Mouse (Mus musculus): Measurements from ENCODE around the gene Ankrd36.
"Not testable (repeated sequence)": the region's sequence is repeated elsewhere in the genome, so short reads cannot be mapped to it uniquely, and the experiment has no call there.

Ankrd36 gene

DNA sequence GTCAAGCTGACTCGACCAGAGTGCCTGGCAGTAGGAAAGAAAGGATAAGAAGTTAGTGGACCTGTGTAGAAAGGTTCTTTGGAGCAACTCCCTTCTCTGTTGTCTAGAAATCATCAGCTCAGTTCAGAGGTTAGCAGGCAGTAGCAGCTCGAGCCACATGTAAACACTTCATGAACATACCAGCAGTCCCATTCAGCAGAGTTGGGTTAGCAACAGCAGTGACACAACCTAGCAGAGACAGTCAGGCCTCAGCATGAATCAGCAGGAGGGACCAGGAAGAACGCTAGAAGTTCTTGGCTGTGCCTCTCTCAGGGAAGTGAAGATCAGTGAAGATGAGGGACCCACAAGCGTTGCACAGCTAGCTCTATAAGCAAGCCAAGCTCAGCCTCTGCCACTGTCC is 24.0 kb upstream of the Ankrd36 start:
- in situ Hi-C loops (cut with MboI; ENCODE audit: low sequenced_read_pairs), result no loop called here

DNA sequence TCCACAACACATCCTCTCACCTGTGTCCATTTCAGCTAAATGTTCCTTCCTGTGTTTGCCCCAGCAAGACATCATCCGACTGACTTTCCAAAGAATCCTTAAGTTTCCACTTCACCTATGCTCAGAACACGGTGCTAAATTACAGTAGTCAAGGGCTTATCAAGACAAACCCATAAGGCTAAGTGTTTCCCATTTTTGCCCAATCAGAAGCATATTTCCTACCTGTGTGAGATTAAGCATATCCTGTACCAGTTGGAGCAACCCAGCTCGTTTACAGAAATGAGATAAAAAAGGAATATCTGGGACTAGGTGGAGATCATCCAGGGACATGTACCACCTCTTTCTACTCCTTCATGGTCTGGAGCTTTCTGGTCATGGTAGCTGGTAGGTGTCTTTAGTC is 22.8 kb upstream of the Ankrd36 start:
- in situ Hi-C loops (cut with MboI; ENCODE audit: low sequenced_read_pairs), result no loop called here

DNA sequence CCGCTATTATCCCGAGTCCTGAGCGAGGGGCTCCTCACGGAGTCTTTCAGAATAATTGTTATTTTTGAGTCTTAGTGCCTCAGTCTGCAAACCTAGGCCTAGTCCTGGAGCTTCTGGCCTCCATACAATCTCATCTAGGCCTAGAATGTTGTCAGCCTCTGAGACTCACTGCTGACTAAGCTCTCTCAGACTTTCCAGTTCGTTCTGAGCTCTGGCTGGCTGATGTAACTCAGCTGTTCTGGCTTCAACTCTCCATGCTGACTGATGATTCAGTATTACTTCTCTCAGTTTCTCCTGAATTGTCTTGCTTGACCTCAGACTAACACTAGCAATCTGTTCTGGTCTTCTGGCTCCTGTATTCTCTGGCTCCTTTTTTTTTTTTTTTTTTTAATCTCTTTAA is 18.1 kb upstream of the Ankrd36 start:
- in situ Hi-C loops (cut with MboI; ENCODE audit: low sequenced_read_pairs), result no loop called here

DNA sequence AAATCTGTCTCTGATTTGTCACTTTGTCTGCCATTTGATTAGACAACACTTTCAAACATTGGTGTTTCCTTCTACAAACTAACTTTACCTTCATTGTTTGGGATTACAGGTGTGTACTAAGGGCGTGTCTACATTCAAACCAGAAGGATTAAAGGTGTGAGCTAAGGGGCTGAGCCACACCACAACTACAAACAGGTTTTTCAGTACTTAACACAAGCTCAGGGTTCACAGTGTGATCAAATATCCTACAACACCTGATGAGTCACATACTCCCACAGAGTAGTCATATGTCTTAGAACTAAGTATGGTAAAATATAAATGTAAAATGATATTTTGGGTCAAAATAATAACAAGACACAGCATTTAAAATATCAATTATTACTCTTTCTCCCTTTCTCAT is 17.6 kb upstream of the Ankrd36 start:
- in situ Hi-C loops (cut with MboI; ENCODE audit: low sequenced_read_pairs), result no loop called here

DNA sequence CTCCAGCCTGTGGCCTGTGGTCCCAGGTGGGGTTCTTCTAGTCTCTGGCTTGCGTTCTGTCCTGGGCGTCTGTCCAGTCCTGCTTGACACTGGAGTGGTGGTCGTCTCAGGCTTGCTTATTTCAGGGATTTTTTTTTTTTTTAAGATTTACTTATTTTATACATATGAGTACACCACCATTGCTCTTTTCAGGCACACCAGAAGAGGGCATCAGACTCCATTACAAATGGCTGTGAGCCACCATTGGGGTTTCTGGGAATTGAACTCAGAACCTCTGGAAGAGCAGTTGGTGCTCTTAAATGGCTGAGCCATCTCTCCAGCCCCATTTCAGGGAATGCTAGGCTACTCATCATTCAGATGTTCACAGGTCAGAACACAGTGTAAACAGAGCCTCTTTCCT is 9.2 kb upstream of the Ankrd36 start:
- in situ Hi-C loops (cut with MboI; ENCODE audit: low sequenced_read_pairs), result no loop called here

DNA sequence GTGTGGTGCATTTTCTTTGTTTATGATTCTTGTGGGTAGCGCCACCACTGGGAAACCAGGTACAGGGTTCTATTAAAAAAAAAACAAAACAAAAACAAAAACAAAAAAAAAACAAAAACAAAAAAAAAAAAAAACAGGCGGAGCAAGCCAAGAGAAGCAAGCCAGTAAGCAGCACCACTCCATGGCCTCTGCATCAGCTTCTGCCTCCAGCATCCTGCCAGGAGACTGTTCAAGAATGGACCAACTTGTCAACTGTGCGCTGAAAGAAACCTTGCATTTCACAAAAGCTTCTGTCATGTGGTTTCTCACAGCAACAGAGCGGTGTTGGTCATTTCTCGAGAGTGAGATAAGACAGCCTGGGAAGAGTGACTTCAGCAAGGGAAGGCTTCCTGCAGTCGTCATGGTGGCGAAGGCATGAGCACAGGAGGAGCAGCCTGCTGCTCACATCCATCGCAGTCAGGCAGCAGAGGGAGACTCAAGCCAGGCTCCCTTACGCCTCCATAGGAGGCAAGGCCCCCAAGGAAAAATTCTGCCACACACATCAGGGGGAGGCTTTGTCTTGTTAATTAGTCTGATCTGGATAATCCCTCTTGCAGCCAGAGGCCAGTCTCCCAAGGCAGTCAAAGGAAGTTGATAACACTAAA is 6.7 kb upstream of the Ankrd36 start:
- in situ Hi-C loops (cut with MboI; ENCODE audit: low sequenced_read_pairs), result no loop called here

DNA sequence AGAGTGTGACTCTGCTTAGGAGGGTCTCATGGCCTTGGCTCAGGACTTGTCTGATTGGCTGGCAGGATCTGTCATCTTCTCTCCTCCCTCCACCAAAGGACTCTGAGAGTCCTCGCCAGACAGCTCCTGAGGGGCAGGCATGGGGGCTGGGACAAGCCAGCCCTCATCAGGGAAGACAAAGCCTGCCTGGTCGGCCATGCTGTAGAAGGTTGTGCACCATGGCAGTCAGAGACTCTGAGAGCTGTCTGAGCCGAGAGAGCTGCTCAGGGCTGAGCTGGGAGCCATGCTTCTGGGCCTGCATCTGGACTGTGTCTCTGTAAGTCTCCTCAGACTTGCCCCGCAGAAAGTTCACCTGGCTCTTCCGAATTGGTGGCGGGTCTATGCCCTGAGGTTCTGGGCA is 5.6 kb upstream of the Ankrd36 start:
- in situ Hi-C loops (cut with MboI; ENCODE audit: low sequenced_read_pairs), result no loop called here

DNA sequence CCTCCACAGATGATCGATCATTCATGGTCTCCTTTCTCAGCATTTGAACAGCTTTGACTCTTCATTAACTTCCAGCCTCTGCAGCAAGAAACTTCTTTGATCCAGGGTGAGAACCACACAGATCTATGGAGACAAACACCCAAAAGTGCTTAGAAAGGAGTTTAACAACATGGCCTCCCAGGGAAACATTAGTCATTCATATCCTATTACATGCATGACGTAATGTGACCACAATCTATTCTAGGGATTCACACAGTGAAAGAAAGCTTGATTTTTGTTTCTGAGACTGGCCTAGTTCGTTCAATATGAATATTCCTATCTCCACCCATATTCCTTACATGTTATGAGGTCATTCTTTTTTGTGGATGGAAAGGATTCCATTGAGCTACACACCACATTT is 3.9 kb upstream of the Ankrd36 start:
- in situ Hi-C loops (cut with MboI; ENCODE audit: low sequenced_read_pairs), result no loop called here

DNA sequence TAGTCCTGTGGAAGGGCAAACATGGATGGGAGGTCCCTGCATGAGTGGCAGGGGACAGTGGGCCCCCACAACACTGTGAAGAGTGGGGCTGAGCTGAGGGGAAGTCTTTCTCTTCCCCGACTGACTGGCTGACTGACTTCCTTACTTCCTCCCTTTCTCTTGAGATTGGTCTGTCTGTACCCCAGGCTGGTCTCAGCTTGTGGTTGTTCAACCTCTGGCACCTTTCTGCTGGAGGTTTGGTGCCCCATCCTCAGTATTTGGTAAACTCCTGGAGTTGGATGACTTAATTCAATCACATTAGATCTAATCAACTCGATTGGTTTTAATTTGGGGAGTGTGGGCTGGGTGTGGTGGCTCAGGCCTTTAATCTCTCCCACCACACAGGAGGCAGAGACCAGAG is 3.0 kb upstream of the Ankrd36 start:
- in situ Hi-C loops (cut with MboI; ENCODE audit: low sequenced_read_pairs), result no loop called here

DNA sequence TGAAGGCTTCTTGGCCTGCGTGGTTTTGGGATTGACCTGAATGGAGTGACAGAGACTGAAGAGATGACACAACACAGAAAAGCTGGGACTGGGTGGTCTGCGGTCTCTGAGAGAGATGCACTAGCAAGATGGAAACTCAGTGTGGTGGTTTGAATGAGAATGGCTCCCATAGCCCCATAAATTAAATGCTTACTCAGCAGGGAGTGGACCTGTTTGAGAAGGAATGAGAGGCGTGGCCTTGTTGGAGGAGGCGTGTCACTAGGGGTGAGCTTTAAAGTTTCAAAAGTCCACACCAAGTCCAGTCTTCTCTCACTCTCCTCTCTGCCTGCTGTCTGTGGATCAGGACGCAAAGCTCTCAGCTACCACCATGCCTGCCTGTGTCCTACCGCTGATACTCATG is 1.8 kb upstream of the Ankrd36 start:
- in situ Hi-C loops (cut with MboI; ENCODE audit: low sequenced_read_pairs), result no loop called here

DNA sequence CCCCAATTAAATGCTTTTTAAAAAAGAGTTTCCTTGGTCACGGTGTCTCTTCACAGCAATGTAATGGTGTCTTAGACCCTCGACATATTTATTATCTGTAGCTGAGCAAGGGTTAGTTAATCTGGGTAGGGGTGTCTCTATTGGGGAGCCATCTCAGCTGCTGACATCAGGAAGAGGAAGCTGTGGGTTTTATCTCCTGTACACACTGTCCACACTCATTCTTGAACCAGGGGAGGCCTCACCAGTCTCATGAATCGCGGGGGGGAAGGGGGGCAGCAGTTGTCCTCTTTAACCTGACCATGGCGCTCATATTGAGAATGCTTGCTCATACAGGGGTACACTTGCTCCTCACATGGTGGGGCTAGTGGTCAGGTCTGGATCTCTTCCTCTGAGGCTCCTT is 1.4 kb upstream of the Ankrd36 start:
- in situ Hi-C loops (cut with MboI; ENCODE audit: low sequenced_read_pairs), result no loop called here

DNA sequence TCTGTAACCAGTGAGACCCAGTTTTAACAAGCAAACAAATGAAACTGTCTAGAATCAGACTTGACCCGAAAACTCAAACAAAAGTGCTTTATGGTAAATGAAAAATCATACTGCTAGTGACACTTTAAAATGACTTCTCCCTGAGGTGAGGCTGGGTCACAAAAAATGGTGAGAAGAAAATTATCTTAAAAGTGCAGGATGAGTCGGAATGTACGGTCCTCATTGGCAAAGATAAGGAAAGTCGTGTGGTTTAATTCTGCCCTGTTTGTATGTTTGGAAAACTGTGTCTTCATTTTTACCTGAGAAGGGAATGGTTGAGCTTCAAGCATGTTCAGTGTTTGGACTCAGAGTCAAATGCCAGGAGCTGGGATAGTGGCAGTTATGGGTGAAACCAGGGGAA is 2.4 kb downstream of the Ankrd36 start:
- in situ Hi-C loops (cut with MboI; ENCODE audit: low sequenced_read_pairs), result no loop called here

DNA sequence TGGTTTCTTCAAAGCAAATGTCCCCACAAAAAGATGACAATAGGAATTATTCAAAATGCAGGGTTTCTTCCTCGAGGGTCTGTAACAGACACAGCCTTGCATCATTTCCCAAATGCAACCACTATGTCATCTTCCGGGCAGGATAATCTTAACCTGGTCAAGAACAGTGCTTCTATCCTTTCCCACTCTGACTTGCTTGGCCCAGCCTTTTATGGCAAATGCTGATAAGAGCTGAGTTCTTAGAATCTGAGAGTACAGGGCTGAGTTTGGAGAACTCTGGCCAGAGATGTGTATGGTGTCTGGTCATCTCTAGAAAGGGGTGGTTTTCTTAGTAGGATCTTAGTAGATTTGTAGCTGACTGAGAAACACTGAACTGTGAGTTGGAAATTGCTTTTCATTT is 4.3 kb downstream of the Ankrd36 start:
- in situ Hi-C loops (cut with MboI; ENCODE audit: low sequenced_read_pairs), result no loop called here

DNA sequence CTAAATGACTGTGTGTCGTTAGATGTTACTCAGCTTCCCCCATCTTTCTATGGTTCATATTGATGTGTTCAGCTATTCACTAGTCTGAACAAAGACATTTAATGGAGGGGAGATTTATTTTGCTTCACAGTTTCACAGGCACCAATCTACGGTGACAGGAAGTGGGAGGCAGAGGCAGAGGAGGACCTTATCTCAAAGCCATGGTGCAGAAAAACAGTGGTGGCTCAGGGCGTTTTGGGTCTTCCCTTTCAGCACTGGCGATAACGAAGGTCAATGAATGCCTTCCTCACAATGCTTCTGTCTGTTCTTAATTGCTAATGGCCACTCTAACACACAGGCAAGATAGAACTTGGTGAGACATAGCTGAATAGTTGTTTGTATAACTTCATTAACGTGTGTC is 5.6 kb downstream of the Ankrd36 start:
- in situ Hi-C loops (cut with MboI; ENCODE audit: low sequenced_read_pairs), result no loop called here

DNA sequence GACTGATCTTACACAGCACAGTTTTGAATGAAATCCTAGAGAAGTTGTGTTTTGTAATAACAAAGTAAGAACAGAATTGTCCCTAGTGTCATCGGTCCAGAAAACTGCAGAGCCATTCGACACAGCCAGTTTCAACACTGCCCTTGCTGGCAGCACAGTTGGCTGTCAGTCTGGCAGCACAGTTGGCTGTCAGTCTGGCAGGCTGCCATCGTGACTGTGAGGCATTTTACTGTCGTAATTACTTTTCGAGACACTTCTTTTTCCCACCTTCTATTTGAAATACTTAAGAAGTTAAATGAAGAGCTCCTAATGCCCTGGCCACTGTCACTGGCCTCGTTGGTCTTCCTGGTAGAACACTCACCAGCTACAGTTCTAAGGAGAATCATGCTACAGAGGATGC is 22.9 kb downstream of the Ankrd36 start:
- in situ Hi-C loops (cut with MboI; ENCODE audit: low sequenced_read_pairs), result no loop called here

DNA sequence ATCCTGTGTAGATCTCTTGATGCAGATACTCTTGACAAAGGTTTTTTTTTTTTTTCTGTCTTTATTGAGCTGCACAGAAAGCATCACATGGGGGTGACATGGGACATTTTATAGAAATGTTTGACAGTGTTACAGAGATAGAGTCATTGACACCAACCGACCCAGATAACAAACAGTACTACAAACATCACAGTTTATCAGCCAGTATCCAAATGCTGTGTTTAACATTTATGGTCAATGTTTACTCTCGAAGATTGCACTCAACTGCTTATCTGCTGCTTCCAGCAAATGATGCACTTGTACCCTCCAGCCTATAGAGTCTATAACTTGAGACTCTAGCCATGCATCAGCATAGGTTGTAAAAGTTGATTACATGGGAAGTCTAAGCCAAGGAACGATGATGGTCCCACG is 25.9 kb downstream of the Ankrd36 start:
- in situ Hi-C loops (cut with MboI; ENCODE audit: low sequenced_read_pairs), result no loop called here

DNA sequence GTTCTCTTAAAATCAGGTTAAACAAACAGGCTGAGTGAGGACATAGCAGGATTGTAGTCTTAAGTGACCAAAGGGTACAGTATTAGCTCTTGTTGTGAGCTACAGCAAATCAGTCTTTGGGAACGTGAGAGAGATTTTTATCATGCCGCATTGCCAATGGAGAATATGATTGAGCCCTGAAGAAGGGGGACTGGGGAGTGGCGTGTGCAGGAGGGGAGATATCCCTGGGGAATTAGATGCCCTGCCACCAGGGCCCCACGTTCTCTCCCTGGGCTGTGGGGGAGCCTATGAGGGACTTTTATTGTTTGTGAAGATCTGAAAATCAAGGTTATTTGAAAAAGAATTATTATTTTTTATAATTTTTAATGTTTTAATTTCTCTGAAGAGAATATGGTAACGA is 26.3 kb downstream of the Ankrd36 start:
- in situ Hi-C loops (cut with MboI; ENCODE audit: low sequenced_read_pairs), result no loop called here

DNA sequence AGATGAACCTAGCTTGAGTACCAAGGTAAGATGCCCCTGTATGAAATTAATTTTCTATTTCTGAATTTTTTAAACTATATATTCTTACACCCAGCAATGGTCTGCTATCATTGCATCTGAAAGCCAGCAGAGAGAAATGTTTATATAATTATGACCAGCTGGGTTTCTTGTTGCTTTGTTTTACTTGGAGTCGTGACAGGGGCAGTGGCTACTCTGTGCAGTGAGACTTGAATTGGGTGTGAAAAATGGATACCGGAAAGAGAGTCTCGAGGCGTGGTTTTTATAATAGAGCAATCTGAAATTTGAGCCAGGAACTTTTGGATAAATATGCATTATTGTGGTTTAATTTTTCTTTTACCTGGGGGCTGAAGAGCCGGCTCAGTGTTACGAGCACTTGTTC is 27.3 kb downstream of the Ankrd36 start:
- in situ Hi-C loops (cut with MboI; ENCODE audit: low sequenced_read_pairs), result no loop called here

DNA sequence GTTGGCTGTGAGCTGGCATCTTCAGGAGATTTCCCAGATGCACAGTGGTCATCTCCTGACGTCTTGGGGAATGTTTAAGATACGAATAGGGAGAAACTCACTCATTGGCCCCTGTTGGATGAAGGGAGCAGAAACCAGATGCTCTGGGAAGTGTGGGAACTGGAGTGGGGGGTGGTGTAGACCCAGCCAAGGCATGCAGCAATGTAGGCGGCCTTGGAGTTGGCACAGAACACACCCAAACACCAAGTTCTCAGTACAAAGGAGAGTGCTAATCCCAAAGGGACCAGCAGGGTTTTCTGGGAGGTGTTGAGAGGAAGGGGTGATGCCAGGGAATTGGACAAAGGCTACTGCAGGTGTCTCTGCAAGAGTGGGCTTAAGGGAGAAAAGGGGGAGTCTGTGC is 35.9 kb downstream of the Ankrd36 start:
- in situ Hi-C loops (cut with MboI; ENCODE audit: low sequenced_read_pairs), result no loop called here

DNA sequence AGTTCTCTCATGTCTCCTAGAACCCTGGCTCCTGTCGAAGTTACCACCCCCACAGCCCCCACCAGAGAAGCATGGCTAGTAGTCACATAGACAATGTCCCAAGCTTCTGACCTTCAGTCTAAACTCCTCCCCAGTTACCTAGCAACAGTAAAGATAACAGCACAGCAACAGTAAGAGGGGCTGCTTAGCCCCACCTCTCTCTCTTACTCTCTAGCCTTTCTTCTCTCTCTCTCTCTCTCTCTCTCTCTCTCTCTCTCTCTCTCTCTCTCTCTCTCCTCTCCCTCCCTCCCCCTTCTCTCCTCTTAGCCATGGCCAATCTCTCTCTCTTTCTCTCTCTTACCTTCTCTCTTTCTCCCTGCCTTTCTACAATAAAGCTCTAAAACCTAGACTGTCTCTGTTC is 42.4 kb downstream of the Ankrd36 start:
- in situ Hi-C loops (cut with MboI; ENCODE audit: low sequenced_read_pairs), result not testable (repeated sequence)

DNA sequence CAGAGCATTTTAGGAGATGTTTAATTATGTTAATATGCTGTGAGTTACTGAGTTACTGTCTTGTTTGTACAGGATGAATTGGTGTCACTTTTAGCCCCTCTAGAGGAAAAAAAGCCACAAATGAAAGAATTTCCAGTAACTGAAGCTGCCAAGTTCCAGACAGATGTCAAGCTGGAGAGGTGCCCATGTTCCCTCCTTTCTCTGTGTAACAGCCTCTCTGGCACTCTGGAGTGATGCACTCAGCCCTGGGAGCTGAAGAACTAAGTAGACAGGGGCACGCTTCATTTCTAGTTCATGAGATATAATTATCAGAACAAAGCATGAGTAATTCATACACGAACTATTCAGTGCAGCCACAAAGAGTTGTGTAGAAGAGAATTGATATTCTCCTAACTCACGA is 45.0 kb downstream of the Ankrd36 start:
- in situ Hi-C loops (cut with MboI; ENCODE audit: low sequenced_read_pairs), result no loop called here

DNA sequence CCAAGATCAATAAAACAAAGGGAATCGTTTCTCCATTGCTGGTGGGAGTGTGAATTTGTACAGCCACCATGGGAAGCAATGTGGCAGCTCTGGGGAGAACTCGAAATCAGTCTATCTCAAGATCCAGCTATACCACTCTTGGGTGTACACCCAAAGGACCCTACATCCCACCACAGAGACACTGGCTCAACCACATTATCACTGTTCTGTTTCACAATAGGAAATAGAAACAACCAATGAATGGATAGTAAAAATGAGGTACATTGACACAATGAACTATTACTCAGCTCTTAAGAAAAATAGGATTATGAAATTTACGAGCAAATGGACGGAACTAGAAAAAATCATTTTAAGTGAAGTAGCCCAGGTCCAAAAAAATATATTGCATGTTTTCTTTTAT is 55.6 kb downstream of the Ankrd36 start:
- in situ Hi-C loops (cut with MboI; ENCODE audit: low sequenced_read_pairs), result no loop called here

DNA sequence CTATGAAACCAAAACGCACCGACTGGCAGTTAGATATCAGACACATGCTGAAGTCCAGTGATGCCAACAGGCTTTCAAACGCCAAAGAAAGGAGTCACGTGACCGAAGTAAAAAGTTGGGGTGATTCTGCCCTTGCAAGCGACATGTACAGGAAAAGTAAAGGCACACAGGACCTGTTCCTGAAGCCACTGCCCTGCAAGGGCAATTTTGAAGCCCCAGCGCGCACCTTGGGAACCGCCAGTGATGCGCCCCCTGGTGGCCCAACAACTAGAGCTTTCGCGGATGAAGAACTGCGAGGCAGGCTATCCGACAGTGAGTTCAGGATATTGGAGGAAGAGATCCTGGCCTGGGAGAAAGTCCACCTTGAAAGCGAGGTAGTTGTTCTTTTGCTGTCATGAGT is 59.5 kb downstream of the Ankrd36 start:
- in situ Hi-C loops (cut with MboI; ENCODE audit: low sequenced_read_pairs), result no loop called here

DNA sequence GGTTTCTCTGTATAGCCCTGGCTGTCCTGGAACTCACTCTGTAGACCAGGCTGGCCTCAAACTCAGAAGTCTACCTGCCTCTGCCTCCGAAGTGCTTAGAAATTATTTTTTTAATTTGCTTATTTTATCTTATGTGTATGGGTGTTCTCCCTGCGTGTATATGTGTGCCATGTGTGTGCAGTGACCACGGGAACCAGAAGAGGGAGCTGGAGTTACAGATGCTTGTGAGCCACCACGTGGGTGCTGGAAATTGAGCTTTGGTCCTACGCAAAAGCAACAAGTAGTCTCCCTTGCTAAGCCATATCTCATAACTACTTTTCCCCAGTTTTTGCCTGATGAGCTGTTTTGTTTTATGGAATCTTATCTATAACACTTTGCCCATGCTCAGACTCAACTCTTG is 73.6 kb downstream of the Ankrd36 start:
- in situ Hi-C loops (cut with MboI; ENCODE audit: low sequenced_read_pairs), result no loop called here
